Mouse (Mus musculus): ENCODE results near the gene Nebl.

The Nebl gene

DNA sequence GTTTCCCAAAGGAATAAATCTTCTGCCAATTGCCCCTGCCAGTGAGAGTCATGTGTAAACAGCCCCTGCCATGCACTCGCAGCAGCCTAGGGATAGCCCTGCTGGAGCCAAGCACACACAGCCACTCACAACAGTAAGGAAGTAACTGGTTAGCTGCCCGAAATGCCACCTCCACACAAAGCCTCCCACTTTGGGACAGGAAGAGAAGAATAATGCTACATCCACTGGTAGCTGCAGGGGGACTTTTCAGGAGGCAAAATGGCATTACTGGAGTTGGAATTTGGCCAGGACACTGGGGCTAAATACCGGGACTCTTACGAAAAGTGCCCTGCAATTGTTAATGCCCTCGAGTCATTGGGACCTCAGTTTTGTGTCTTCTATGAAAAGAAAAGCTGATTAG lies 92.6 kb downstream of the Nebl start:
- DNase-seq (ENCODE audit: low read depth, low spot score) = no peak

DNA sequence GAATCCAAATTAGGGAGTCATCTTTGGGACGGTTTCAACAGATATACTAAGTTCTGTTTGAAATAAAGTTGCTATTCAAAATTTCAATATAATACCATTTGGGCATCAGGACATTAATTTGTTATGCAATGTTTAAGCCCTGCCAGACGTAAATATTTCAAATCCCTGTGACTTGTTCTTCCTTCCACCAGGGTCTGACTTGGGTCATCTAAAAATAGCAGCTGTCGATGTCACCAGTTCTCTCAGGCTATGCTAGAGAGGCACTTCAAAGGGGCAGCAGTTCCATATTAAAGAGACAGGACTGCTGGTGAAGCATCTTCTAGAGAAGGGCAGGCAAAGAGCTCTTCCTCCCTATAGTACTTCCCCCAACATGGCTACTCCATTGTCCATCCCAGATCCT lies 107.3 kb downstream of the Nebl start:
- DNase-seq (ENCODE audit: low read depth, low spot score) = no peak

DNA sequence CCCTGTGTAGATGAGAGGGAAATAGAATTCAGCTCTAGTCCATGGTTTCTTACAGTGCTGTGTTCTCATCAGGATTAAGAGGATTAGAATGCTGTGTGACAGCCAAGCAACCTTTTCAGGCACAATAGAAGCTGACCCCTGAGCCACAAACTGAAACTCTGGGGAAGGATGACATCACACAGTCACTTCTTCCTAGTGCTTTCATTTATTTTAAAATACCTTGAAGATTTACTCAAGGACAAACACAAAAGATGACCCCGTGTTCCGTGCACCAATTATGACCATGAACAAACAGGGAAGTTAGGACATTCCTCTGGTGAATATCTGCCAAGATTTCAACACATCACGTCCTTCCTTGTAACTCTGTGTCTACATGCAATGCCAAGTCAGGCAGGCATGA lies 121.0 kb downstream of the Nebl start:
- DNase-seq (ENCODE audit: low read depth, low spot score) = no peak

DNA sequence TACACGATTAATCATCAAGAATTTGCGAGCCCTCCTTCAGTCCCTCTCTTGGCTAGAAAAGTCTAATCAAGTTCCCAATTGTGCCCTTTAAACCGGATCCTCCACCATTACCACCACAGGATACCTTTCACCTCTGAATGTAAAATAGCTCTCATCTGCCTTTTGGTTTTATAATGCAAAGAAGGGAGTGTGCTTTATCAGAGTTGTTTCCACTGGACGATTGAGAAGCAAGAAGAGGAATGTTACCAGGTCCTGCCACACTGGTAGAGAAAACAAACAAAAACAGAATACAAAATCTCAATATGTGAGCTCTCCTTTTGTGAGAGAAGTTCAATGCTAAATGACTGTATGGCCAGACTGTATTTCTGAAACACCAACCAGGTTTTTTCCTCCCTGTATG lies 127.7 kb downstream of the Nebl start:
- DNase-seq (ENCODE audit: low read depth, low spot score) = no peak

DNA sequence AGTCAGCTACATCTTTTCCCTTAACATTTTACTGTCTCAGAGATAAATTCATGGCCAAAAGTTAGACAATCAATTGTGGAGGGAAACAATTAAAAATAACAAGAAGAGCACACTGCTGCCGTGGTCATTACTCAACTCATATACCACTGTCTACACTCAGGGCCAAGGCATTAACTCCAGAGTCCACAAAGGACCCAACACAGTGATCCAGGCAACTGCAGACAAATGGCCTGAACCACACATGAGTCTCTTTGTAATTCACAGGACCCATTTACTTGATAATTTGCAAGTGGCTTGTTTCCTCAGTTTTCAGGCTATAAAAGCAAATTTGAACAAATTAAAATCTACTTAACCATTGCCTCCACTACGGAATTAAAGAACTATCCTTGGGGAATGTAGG lies 130.6 kb downstream of the Nebl start:
- no peak for DNase-seq (ENCODE audit: low read depth, low spot score)

DNA sequence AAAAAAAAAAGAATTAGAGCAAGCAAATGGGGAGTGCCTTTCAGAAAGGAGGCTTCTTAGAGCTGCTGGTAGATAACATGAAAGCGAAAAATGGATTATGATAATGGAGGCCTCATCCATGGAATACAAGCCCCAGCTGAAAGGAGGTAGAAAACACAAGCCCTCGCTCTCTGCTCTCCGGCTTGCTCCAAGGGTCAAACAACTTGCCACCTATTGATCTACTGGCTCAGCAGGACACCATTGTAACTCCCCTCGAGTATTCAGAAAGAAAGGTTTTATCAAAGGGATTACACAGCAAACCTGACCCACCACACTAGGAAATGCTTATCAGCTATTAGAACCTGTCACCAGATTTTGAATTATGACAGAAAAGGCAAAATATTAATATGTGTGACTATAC lies 131.4 kb downstream of the Nebl start:
- no peak for DNase-seq (ENCODE audit: low read depth, low spot score)

DNA sequence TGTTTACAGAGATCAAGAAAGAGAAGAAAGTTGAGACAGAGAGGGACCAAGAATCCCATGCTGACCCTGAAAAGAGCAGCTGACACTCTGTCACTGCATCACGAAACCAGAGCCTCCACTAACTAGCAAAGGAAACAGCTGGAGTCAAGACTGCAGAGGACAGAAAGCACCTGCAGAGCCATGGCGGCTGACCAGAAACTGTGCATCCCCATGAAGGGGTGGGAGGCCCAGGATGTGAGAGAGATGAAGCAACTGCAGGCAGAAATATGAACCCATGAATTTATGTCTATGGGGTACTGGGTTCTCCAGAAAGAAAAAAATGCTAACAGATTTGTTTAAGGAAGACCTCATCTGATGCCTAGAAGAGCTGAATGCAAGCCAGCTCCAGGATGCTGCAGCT lies 133.3 kb downstream of the Nebl start:
- DNase-seq (ENCODE audit: low read depth, low spot score) = no peak

DNA sequence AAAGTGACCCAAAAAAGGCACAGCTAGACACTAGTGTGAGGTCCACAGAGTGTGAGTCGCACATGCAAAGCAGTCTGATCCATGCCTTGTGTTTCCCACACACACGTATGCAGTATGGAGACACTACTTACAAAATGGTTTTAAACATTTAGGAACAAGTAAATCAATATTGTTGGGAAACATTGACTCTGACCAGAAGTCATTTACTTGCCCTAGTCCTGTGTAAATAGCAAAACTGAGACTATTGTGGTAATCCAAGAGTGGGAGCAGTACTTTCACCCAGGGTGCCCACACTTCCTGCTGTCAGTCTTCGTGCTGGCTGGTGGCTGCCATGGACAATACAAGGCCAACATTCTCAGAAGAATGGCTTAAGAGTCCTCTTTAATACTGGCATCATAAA lies 141.6 kb downstream of the Nebl start:
- DNase-seq (ENCODE audit: low read depth, low spot score) = no peak

DNA sequence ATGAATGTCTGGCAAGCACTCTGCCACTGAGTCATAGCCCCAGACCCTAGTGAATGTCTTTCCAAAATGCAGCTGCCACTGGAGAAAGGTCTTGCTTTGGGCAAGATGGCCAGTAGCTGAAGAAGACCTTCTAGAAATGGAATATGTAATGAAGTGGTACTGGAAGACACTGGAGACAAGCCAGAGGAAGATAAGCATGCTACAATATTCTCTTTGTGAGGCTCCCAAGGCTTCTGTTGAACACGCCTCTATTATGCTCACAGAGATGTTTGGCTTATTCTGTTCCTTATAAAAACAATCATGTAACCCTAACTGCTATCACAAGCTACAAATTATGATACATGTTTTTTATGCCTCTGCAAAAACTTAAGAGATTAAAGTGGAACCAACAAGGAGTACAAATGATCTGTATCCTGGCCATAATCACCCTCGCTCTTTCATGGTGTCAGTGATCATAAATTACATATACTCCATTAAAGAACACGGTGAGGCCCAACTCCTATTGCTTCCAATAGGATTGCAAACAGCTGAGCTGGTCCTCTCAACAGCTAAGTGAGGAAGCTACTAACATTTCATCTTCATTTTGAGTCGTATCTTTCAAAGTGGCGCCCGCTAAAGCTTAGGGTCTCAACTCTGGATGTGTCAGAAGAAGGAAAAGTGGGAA lies 145.8 kb downstream of the Nebl start:
- no peak for DNase-seq (ENCODE audit: low read depth, low spot score)

DNA sequence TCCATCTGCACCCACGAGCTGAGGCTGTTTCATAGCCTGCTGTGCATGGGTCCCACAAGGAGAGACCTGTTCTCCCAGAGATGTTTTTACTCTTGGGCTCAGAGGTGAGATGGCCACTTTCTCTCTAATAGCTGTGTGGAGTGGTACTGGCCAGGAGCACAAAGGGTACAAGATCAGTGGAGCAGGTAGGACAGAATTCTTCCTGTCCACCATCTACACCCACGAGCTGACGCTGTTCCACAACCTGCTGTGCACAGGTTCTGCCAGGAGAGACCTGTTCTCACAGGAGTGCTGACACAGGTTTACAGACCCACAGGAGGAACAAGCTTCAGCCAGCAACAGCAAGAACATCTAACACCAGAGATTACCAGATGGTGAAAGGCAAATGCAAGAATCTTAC lies 155.6 kb downstream of the Nebl start:
- DNase-seq (ENCODE audit: low read depth, low spot score) = no peak

DNA sequence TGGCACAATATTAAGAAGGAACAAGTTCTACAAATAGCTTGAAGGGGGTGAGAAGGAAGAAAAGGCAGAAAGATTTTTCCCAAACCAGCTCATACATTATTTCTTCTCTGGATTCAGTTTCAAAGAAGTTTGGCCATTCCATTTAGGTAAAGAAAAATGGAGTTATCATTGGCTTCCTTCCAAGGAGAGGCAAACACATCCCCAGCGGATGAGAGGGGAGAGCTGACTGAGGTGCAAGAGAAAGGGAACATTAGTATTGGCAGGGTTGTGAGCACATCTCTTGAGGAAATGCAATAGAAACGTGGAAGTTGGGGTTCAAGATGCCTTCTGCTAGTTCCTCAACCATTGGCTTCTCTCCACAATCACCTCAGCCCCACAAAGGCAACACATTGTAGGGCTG lies 159.5 kb downstream of the Nebl start:
- DNase-seq (ENCODE audit: low read depth, low spot score) = no peak

DNA sequence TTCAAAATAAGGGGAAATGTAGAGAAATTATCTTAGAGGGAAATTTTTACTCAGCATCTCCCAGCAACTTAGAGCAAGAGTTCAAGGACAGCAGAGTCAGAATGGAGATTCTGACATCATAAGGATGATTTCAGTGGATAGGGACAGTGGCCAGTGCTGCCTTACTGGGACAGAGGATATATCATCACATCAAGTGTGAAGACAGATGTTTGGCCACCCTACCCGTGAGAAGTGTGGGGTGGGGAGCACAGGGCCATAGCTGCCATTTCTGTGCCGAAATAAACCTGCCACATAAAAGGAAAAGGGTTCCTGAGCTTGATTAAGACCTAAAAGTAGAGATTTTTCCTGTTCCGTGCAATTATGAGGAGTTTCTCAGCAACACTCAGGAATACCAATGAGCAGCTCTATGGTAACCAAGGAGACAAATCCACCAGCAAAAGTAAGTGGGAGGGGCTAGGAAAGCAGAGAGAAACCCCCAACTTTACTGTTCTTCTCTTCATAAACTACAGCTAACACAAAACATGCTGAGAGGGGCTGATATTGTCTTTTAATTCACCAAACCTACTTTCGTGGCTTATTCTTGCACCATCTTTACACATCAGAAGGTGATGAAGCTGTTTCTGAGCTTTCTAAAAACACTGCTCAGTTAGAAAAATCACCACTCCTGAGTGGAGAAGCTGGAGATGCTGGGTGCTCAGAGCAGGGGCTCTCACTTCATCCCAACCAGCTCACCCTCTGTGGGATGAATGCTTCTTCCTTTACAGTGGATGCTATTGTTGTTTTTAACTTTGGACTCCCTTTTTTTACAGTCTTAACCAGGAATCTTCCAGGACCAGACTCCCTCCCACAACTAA lies 172.1 kb downstream of the Nebl start:
- DNase-seq (ENCODE audit: low read depth, low spot score) = no peak

DNA sequence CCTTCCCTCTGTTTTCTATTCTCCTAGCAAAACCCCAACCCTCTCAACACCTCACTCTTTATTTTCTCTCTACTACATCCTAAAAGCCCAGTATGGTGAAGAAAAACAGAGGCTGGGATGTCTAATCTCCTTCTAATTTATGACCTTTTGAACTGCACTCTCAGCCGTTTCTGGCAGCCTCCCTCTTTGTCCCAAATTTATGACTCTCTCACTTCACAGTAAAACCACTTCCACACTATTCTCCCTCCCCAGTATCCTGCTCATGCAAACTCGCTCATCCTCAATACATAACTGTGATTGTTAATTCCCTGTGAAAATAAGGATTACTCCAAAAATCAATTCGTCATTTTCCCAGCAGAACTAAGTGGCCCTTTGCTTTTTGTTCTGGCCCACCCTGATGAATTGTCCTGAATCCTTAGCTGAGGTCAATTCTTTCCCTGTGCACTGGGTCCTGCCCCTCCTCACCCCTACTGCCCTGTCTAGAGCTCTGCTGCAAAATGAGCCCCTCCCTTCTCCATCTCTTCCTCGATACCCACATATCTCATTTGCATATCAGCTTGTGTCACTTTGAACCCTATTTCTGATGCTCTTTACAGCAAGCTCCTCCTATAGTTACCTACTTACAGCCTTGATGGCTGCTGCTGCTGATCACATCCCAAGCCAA lies 181.2 kb downstream of the Nebl start:
- no peak for DNase-seq (ENCODE audit: low read depth, low spot score)

DNA sequence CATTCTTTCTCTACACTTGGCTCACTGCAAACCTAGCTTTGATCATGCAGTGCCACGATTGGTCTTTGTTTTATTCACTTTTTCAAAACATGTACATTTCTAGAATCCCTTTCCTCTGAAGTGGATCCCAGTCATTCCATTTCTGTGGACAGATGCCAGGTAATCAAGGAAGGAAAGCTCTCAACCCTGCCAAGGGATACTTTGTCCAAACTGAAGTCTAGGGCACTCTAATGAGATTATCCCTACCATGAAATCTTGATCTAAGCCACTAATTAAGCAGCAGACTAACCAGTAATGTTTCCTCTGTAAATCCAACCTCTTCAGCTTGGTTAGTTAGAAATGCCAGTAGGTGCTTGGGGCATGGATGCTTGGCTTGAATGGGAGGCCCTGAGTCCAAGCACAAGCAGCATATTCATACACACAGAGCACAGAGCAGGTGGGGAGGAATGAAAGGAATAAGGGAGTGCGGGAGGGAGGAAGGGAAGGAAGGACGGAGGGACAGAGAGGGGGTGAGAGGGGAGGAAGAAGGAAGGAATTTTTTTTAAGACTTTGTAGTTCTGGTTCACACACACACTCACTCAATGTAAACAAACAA lies 184.8 kb downstream of the Nebl start:
- DNase-seq (ENCODE audit: low read depth, low spot score) = no peak

DNA sequence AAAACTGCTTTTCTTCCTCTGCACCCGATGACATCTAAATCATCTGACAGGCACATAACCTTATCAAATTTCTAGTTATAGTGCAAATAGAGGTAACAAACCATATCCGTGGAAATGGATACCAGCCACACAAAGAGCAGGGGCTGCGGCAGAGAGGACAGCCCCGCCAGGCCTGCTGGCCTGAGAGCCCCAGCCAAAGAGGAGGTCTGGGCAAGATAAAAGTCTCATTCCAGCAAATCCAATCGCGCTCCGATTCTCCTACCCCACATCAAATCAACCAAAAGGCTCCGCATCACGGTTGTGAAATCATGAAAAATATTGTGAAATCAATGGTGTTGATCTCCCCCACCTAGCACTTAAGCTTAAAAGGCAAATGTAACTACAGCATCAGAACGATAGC lies 191.5 kb downstream of the Nebl start:
- DNase-seq (ENCODE audit: low read depth, low spot score) = no peak

DNA sequence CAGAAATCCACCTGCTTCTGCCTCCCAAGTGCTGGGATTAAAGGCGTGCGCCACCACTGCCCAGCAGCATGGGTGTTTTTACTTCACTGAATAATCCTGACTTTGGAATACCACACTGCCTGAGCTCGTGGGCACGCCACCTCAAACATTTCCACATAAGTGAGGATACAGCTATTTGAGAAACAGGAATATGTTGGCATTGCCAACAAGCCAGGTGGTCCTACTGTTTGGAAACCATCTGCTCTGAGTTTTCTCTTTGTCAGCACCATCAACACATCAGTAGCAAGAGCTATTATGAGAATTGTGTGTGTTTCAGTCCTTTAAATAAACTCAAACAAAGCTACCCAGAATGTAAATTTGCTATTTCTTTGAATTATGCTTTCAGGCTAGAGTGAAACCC lies 192.8 kb downstream of the Nebl start:
- no peak for DNase-seq (ENCODE audit: low read depth, low spot score)

DNA sequence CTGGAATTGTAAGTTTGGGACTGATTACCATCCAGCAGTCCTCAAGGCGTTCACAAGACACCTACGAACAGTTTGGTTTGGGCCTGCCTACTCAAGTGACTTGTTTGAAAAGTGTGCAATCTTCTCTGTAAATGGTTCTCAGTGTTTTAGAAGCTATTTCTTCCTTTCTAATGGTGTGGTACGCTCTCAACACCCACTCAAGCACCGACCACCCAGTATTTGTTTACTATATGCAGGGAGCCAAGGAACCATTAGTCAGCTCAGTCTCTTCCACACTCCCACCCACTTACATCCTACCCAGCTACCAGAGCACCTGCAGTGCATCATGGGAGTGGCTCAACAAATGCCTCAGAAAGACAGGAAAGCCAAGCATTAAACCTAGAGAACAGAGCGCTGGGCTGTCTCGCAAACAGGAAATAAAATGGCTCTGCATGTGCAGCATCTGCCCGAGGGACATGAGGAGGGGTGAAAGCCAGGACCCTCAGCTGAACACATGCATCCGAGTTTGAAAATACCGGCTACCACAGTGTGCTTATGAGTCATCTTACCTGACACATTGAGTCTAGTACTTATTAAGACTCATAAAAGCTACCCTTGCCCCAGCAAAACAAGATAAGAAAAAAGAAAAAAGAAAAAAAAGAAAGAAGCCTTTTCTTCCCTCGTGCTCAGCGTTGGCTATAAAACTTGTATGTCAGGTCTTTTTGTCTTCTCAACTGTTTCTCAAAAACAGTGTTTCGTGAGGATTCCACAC lies 199.7 kb downstream of the Nebl start:
- DNase-seq (ENCODE audit: low read depth, low spot score) = no peak

DNA sequence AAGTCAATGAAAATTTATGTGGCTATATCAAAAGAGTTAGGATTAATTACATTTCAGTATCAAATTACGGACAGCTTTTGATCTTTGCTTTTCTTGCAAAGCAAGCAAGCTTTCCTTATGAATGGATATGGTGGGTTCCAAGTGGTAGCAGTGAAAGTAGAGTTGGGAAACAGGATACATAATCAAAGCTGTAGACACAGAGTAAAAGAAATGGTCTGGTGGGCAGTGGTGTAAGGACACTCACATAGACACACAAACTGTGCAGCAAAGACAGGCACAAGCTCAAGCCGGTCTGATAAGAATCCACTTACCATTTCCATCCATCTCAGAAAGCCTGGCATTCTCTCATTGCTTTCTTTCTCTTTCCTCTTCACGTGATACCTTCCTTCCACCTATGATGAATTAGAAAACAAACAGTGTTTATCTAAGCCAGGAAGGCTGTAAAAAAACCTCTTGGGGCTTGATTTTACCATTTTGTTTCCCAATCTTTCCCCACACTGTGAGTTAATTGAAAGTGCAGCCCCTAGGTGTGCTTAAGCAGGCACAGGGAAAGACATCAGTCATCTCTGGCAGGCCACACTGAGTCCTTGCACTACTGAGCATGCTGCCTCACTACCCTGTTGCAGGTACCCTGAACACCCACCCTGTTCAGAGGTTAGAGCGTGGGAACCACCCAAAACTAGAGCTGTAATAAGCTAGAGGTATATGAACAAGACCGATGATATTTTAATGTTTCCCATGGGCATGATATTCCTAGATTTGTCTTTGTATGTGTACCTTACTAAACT lies 205.3 kb downstream of the Nebl start:
- DNase-seq (ENCODE audit: low read depth, low spot score) = no peak

DNA sequence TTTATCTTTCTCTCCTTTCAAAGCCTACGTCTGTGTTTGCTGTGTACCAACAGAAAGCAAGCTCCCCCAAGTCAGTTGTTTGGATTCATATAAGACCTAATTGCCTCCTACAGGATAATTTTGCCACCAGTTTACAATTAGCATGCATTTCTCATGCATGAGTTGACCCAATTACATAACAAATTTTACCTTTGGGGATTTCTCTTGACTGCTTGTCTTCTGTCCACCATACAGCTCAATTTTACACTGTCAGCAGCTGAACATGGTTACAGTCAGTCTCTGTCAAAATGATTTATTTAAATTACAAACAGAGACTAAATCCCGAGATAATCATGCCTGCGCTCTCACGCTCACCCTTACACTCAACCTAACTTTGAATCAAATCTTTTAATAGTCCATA lies 206.1 kb downstream of the Nebl start:
- no peak for DNase-seq (ENCODE audit: low read depth, low spot score)

DNA sequence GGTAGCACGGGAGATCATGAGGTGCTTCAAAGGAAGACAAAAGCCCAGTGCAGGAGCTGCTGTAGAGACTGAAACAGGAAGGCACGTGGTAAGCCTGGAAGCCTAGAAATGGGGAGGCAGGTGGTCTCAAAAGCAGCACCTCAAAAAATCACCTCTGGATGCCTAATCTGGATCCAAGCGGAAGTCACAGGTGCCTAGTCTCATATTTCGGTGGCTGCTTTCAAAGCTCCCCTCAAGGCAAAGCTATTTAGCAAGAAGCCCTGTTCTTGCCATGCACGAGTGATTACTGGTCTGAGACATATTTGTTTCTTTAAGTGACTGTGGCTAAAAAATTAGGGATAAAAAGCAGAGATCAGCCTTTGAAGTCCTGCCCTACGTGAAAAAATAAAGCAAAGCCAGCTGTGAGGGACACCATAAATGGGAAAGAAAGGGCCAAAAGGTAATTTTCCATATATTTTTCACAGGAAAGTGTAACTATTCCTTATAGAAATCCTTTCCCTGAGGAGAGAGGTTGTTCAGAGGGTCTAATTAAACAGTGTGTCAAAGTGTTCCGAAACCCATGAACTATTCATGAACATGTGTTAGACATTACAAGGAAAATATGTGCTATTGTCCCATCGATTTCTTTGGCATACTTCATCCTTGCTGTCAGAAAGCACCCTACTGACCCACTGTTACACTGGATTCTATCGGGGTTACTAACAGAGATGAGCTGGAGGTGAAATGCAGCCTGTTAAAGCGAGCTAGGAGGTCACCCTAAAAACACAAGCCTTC lies 206.9 kb downstream of the Nebl start:
- no peak for DNase-seq (ENCODE audit: low read depth, low spot score)

All from CD4-positive helper T cell, adult 2 months (primary cell).